Mouse (Mus musculus) cerebellum, adult 2 months (tissue): ENCODE measurements around the gene Nrxn1. TPM values are rescaled to one million over a fixed set of nuclear protein-coding genes. Genes with fewer than 3 reads are reported as not detected.

Experiments
- DNase-seq, 2 experiments: peaks; one replicate each; pipeline ENCODE4 v3.0.0; 2021
- H3K27ac ChIP-seq: fragments of 200-500 bp; 2 replicates; pipeline ENCODE4 v1.5.1; 2012; ENCODE audit warnings: low read length, control low read depth, inconsistent platforms; ENCODE audit not compliant: insufficient read depth
- H3K27me3 ChIP-seq: fragments of 200-500 bp; 2 replicates; pipeline ENCODE4 v1.6.1; 2012; ENCODE audit warnings: inconsistent platforms, mild to moderate bottlenecking, low read length, moderate library complexity; ENCODE audit not compliant: control insufficient read depth, insufficient read depth
- H3K4me1 ChIP-seq: fragments of 200-500 bp; 2 replicates; pipeline ENCODE4 v1.6.1; 2011; ENCODE audit warnings: low read length; ENCODE audit not compliant: control insufficient read depth, insufficient read depth
- H3K4me3 ChIP-seq: fragments of 200-500 bp; replicated peaks from 2 replicates; pipeline ENCODE3; 2011; ENCODE audit warnings: mild to moderate bottlenecking, low read depth, low read length, control low read depth; ENCODE audit not compliant: insufficient read depth
- CTCF ChIP-seq: fragments of 200-500 bp; IDR thresholded peaks from 2 replicates; pipeline ENCODE4 v1.5.1; 2011; ENCODE audit warnings: low read depth, mild to moderate bottlenecking, control low read depth, low read length, moderate library complexity, borderline replicate concordance; ENCODE audit not compliant: insufficient read depth
- POLR2A ChIP-seq: fragments of 200-500 bp; IDR thresholded peaks from 2 replicates; pipeline ENCODE4 v1.6.1; 2011; ENCODE audit warnings: low read length, control low read depth, borderline replicate concordance; ENCODE audit not compliant: insufficient read depth
- WGBS: fragments of 180-500 bp; shearing (Covaris S2); methylation state at CpG from one replicate; pipeline ENCODE4 v1.1.7; 2018; 5-methylcytosine and 5-hydroxymethylcytosine counted together
- polyA plus RNA-seq: library from polyadenylated mRNA; depleted of rRNA; stranded (reverse); fragments of >200 nt; gene quantifications from 2 replicates; pipeline ENCODE4 v1.2.3, GENCODE M21; 2012

Gene Nrxn1
- polyA plus RNA-seq, 1 experiment: 143 TPM

- Histone ChIP-seq H3K4me3 (no peak overlapping the region), H3K27ac (no peak overlapping the region), H3K4me1 (peaks cover 2% of the 10 kb centered on the region; the same call in 1 of the 2 replicates), H3K27me3 (no peaks in the 10 kb centered on the region)
- DNase-seq: peak in 1 of 2 experiments; percentile 45
- WGBS: 73% methylated on average over 12 of the region's 12 CpGs
- TF ChIP-seq CTCF: peak; percentile 65
- no peak for TF ChIP-seq POLR2A
These were observed 508.9 kb downstream of the Nrxn1 start for GRCm38 (mm10) chr17:90583826-90584534.

- Histone ChIP-seq H3K4me1 (peaks cover 2% of the 10 kb centered on the region; the same call in 1 of the 2 replicates), H3K27me3 (no peaks in the 10 kb centered on the region), H3K4me3 (no peak overlapping the region), H3K27ac (no peak overlapping the region)
- peak; percentile 39 to 59 for DNase-seq
- WGBS: 9% methylated on average over 3 of the region's 3 CpGs
- TF ChIP-seq CTCF (no peak), POLR2A (no peak)
These were observed 509.7 kb downstream of the Nrxn1 start for GRCm38 (mm10) chr17:90583196-90583595.

GRCm38 (mm10) chr17:90569877-90570276 is 523.0 kb downstream of the Nrxn1 start:
- Histone ChIP-seq H3K27me3 (no peaks in the 10 kb centered on the region), H3K27ac (no peak overlapping the region), H3K4me1 (no peaks in the 10 kb centered on the region), H3K4me3 (no peak overlapping the region)
- WGBS: 72% methylated on average over 2 of the region's 2 CpGs
- TF ChIP-seq CTCF (no peak), POLR2A (no peak)
- DNase-seq: no peak

GRCm38 (mm10) chr17:90565186-90565585 is 527.7 kb downstream of the Nrxn1 start:
- DNase-seq: peak; percentile 70 to 88
- TF ChIP-seq CTCF: no peak
- TF ChIP-seq POLR2A: no peak
- no peaks in the 10 kb centered on the region for H3K4me1 ChIP-seq
- H3K4me3 ChIP-seq: no peak overlapping the region
- no peak overlapping the region for H3K27ac ChIP-seq
- 12% methylated on average over 2 of the region's 2 CpGs for WGBS
- H3K27me3 ChIP-seq: no peaks in the 10 kb centered on the region

- H3K27me3 ChIP-seq: no peaks in the 10 kb centered on the region
- peak; percentile 65 to 90 for DNase-seq
- no peak overlapping the region for H3K4me3 ChIP-seq
- no peak for TF ChIP-seq CTCF
- no peak for TF ChIP-seq POLR2A
- H3K27ac ChIP-seq: no peak overlapping the region; the same call in 1 of the 2 replicates
- peaks cover 14% of the 10 kb centered on the region; the same call in 1 of the 2 replicates for H3K4me1 ChIP-seq
These were observed 536.5 kb downstream of the Nrxn1 start for GRCm38 (mm10) chr17:90556376-90556775.

- Histone ChIP-seq H3K27me3 (no peaks in the 10 kb centered on the region), H3K4me1 (peaks cover 5% of the 10 kb centered on the region; the same call in 1 of the 2 replicates), H3K4me3 (no peak overlapping the region), H3K27ac (no peak overlapping the region)
- peak in 1 of 2 experiments; percentile 74 for DNase-seq
- TF ChIP-seq POLR2A (no peak), CTCF (no peak)
- 6% methylated on average over 4 of the region's 4 CpGs for WGBS
These were observed 542.5 kb downstream of the Nrxn1 start for GRCm38 (mm10) chr17:90550415-90550814.

- Histone ChIP-seq H3K4me3 (no peak overlapping the region), H3K27me3 (no peaks in the 10 kb centered on the region), H3K4me1 (peaks cover 4% of the 10 kb centered on the region), H3K27ac (no peak overlapping the region)
- 83% methylated on average over 4 of the region's 4 CpGs for WGBS
- no peak for DNase-seq
- TF ChIP-seq CTCF: no peak
- no peak for TF ChIP-seq POLR2A
These were observed 546.1 kb downstream of the Nrxn1 start for GRCm38 (mm10) chr17:90546806-90547205.

GRCm38 (mm10) chr17:90544639-90545259 is 548.1 kb downstream of the Nrxn1 start:
- Histone ChIP-seq H3K4me3 (no peak overlapping the region), H3K27ac (no peak overlapping the region), H3K4me1 (peaks cover 4% of the 10 kb centered on the region), H3K27me3 (no peaks in the 10 kb centered on the region)
- WGBS: 41% methylated on average over 8 of the region's 8 CpGs
- TF ChIP-seq CTCF (no peak), POLR2A (no peak)
- DNase-seq: peak in 1 of 2 experiments; percentile 35
